Comparison of ENCODE assay signal across 14 mouse cellular contexts in the genomic region with DNA sequence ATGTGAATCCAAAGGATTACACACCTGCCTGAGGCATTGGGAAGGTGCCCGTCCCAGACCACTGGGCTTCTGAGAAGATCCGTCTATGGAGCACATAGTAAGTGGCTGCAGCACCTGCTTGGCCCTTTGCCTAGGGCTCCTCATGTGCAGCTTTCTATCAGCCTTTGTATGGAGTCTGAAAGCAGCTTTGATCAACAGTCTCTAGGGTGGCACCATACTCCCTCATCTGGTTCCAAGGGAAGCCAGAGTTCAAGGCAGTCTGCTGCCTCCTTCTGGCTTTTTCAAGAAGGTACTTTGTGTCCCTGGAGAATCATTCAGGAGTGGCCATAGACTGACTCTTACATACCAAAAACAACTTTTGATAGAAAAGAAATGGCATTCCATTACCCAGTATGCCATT.
DNase-seq lines count a peak whose midpoint lies in the region; ATAC-seq and TF ChIP-seq lines count a peak whose summit lies in the region.
"Had no signal": no experiment of that assay in that cellular context is flagged by ENCODE, and none has a peak within 500 bp of the region (broad histone marks: within the 10 kb centered on the region; RNA-seq: fewer than 3 reads in every experiment).

No protein-coding gene starts in this region.

- ATAC-seq in intestine, postnatal 0 days = no peak
- no peak for ATAC-seq in intestine, embryonic 16.5 days
- ATAC-seq: midbrain, embryonic 15.5 days had no signal

- DNase-seq in retina, postnatal 1 day = peak; percentile 17
- DNase-seq in retina, embryonic 14.5 days (ENCODE audit: low spot score) = no peak
- peak; percentile 35 to 47 for DNase-seq in layer of hippocampus, adult 8-10 months (ENCODE audit: low spot score in 2 of 2)
- peak; percentile 52 for DNase-seq in telencephalon, adult 2 months (ENCODE audit: low read depth, low spot score)
- DNase-seq in MN1 (ENCODE audit: low spot score) = no peak
- DNase-seq: adrenal gland, adult 2 months; heart, adult 18-20 months; kidney, adult 11 months; thymus, postnatal 25 days had no signal

- no peaks in the 10 kb centered on the region for H3K36me3 ChIP-seq in intestine, postnatal 0 days (ENCODE audit: control insufficient read depth, insufficient read depth)
- H3K36me3 ChIP-seq in intestine, embryonic 16.5 days (ENCODE audit: control insufficient read depth, insufficient read depth, low read length) = no peaks in the 10 kb centered on the region
- H3K36me3 ChIP-seq: midbrain, embryonic 15.5 days; neural tube, embryonic 12.5 days had no signal

- no peak overlapping the region for H3K4me2 ChIP-seq in intestine, postnatal 0 days (replicated peaks; ENCODE audit: low read depth)
- no peak overlapping the region for H3K4me2 ChIP-seq in intestine, embryonic 16.5 days (ENCODE audit: low read depth, low read length)
- H3K4me2 ChIP-seq: midbrain, embryonic 15.5 days; neural tube, embryonic 12.5 days had no signal

- no peak overlapping the region for H3K9ac ChIP-seq in intestine, postnatal 0 days (ENCODE audit: low read depth, low read length)
- no peak overlapping the region for H3K9ac ChIP-seq in intestine, embryonic 16.5 days (ENCODE audit: low read depth, low read length)
- H3K9ac ChIP-seq: midbrain, embryonic 15.5 days; neural tube, embryonic 12.5 days had no signal

- 90% methylated on average over 2 of the region's 2 CpGs for WGBS in intestine, postnatal 0 days
- WGBS in intestine, embryonic 16.5 days = 86% methylated on average over 2 of the region's 2 CpGs

- no peaks in the 10 kb centered on the region for H3K4me1 ChIP-seq in intestine, postnatal 0 days (replicated peaks; ENCODE audit: control insufficient read depth, insufficient read depth, low read length)
- peaks cover 4% of the 10 kb centered on the region; the same call in 1 of the 2 replicates for H3K4me1 ChIP-seq in intestine, embryonic 16.5 days (ENCODE audit: control insufficient read depth, insufficient read depth, low read length)
- H3K4me1 ChIP-seq: neural tube, embryonic 12.5 days had no signal

- H3K27me3 ChIP-seq in intestine, postnatal 0 days (replicated peaks; ENCODE audit: control insufficient read depth, insufficient read depth, low read length) = no peaks in the 10 kb centered on the region
- H3K27me3 ChIP-seq in intestine, embryonic 16.5 days (replicated peaks; ENCODE audit: control insufficient read depth, insufficient read depth, low read length) = no peaks in the 10 kb centered on the region
- H3K27me3 ChIP-seq: midbrain, embryonic 15.5 days; neural tube, embryonic 12.5 days had no signal

- H3K4me3 ChIP-seq in intestine, postnatal 0 days (ENCODE audit: low read depth, low read length) = no peak overlapping the region
- H3K4me3 ChIP-seq in intestine, embryonic 16.5 days (ENCODE audit: low read length) = no peak overlapping the region
- H3K4me3 ChIP-seq: erythroblast, embryonic 14.5 days; midbrain, embryonic 15.5 days; neural tube, embryonic 12.5 days had no signal

- H3K27ac ChIP-seq in intestine, postnatal 0 days (ENCODE audit: low read depth, low read length) = no peak overlapping the region
- no peak overlapping the region for H3K27ac ChIP-seq in intestine, embryonic 16.5 days (ENCODE audit: low read length)
- H3K27ac ChIP-seq: midbrain, embryonic 15.5 days; neural tube, embryonic 12.5 days had no signal

- no peaks in the 10 kb centered on the region for H3K9me3 ChIP-seq in intestine, postnatal 0 days (ENCODE audit: control insufficient read depth)
- H3K9me3 ChIP-seq in intestine, embryonic 16.5 days (ENCODE audit: control insufficient read depth, low read length) = no peaks in the 10 kb centered on the region
- H3K9me3 ChIP-seq: midbrain, embryonic 15.5 days; neural tube, embryonic 12.5 days had no signal

- peak; percentile 62 for TF ChIP-seq CTCF in intestine, postnatal 0 days (IDR thresholded peaks at IDR 0.05; ENCODE audit: low read depth)

Comparison
In these comparisons a context has a peak if more than half of its experiments do, and no peak if none do; other contexts are left out.
1. DNase-seq: peak in retina, postnatal 1 day (single experiment), layer of hippocampus, adult 8-10 months (2 of 2) and telencephalon, adult 2 months (single experiment); none in retina, embryonic 14.5 days (single experiment) and MN1 (single experiment).